Comparison of ENCODE assay signal across 19 mouse cellular contexts in the genomic region with DNA sequence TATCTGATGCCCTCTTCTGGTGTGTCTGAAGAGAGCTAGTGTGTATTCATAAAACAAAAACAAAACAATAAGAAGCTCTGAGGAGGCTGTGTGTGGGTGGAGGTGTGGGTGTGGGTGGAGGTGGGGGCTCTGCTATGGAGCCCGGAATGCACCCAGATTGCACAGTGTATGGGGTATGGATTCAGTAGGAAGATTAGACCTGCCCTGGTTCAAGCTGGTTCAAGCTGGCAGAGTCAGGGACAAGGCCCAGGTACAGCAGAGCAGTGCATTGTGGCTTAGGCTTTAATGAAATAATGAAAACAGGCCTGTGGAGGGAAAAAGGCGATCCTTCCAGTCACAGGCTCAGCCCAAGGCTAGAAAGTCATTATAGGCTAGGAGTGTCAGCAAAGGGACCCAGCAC. TPM values are rescaled to one million over a fixed set of nuclear protein-coding genes. Genes with fewer than 3 reads are reported as not detected.
DNase-seq lines count a peak whose midpoint lies in the region; ATAC-seq lines count a peak whose summit lies in the region.
"Had no signal": no experiment of that assay in that cellular context is flagged by ENCODE, and none has a peak within 500 bp of the region (broad histone marks: within the 10 kb centered on the region; RNA-seq: fewer than 3 reads in every experiment).

No protein-coding gene starts in this region.

- no peaks in the 10 kb centered on the region for H3K27me3 ChIP-seq in kidney, embryonic 15.5 days
- H3K27me3 ChIP-seq in liver, embryonic 13.5 days: no peaks in the 10 kb centered on the region
- peaks cover 6% of the 10 kb centered on the region; the same call in 1 of the 2 replicates for H3K27me3 ChIP-seq in liver, embryonic 12.5 days (replicated peaks)
- H3K27me3 ChIP-seq in embryonic facial prominence, embryonic 10.5 days (replicated peaks; ENCODE audit: low read depth, poor library complexity, severe bottlenecking): peaks cover 27% of the 10 kb centered on the region

- H3K9ac ChIP-seq in kidney, embryonic 15.5 days: no peak overlapping the region
- H3K9ac ChIP-seq in liver, embryonic 13.5 days: no peak overlapping the region
- H3K9ac ChIP-seq in liver, embryonic 12.5 days: no peak overlapping the region
- H3K9ac ChIP-seq: forebrain, postnatal 0 days; heart, embryonic 12.5 days; midbrain, embryonic 13.5 days had no signal

- 65% methylated on average over 2 of the region's 2 CpGs for WGBS in kidney, embryonic 15.5 days
- WGBS in liver, embryonic 13.5 days (ENCODE audit: insufficient replicate concordance): 66% methylated on average over 2 of the region's 2 CpGs
- 67% methylated on average over 2 of the region's 2 CpGs for WGBS in liver, embryonic 12.5 days (ENCODE audit: insufficient replicate concordance)
- 77% methylated on average over 2 of the region's 2 CpGs for WGBS in embryonic facial prominence, embryonic 10.5 days

- no peak; the same call in 1 of the 2 replicates for ATAC-seq in kidney, embryonic 15.5 days (replicated peaks; ENCODE audit: low FRiP score)
- no peak for ATAC-seq in liver, embryonic 13.5 days (ENCODE audit: low read depth)
- ATAC-seq in liver, embryonic 12.5 days: no peak
- ATAC-seq: forebrain, postnatal 0 days; midbrain, embryonic 13.5 days had no signal

- peak overlapping the region; percentile 45 for H3K27ac ChIP-seq in kidney, embryonic 15.5 days
- H3K27ac ChIP-seq in liver, embryonic 13.5 days: peak overlapping the region; percentile 32; the same call in 1 of the 2 replicates
- H3K27ac ChIP-seq in liver, embryonic 12.5 days: no peak overlapping the region
- H3K27ac ChIP-seq in embryonic facial prominence, embryonic 10.5 days (replicated peaks): peak overlapping the region; percentile 54; the same call in 1 of the 2 replicates
- H3K27ac ChIP-seq: layer of hippocampus, adult 2 months; midbrain, embryonic 13.5 days had no signal

- no peak overlapping the region for H3K4me2 ChIP-seq in kidney, embryonic 15.5 days
- H3K4me2 ChIP-seq in liver, embryonic 13.5 days: no peak overlapping the region
- no peak overlapping the region for H3K4me2 ChIP-seq in liver, embryonic 12.5 days
- H3K4me2 ChIP-seq: heart, embryonic 12.5 days; midbrain, embryonic 13.5 days had no signal

- no peaks in the 10 kb centered on the region for H3K9me3 ChIP-seq in kidney, embryonic 15.5 days (replicated peaks)
- no peaks in the 10 kb centered on the region for H3K9me3 ChIP-seq in liver, embryonic 13.5 days (replicated peaks)
- no peaks in the 10 kb centered on the region for H3K9me3 ChIP-seq in liver, embryonic 12.5 days (replicated peaks)
- H3K9me3 ChIP-seq in embryonic facial prominence, embryonic 10.5 days: no peaks in the 10 kb centered on the region
- H3K9me3 ChIP-seq: heart, embryonic 12.5 days; midbrain, embryonic 13.5 days had no signal

- no peak for DNase-seq in kidney, adult 11 months
- no peak for DNase-seq in liver, embryonic 13.5 days
- no peak for DNase-seq in embryonic facial prominence, embryonic 10.5 days (ENCODE audit: low spot score)
- no peak for DNase-seq in lung, postnatal 4 days
- no peak for DNase-seq in right cerebral cortex, adult 18-20 months
- DNase-seq: cerebellum, adult 9-11 months; forebrain, postnatal 0 days; gastrocnemius, postnatal 25 days; heart, adult 18-20 months; lung, adult 2 months; lung, postnatal 14 days; right cerebral cortex, postnatal 25 days; spleen, adult 18-20 months; thymus, postnatal 14 days had no signal

- peaks cover 44% of the 10 kb centered on the region for H3K4me1 ChIP-seq in kidney, embryonic 15.5 days
- H3K4me1 ChIP-seq in liver, embryonic 13.5 days (replicated peaks): peaks cover 29% of the 10 kb centered on the region
- H3K4me1 ChIP-seq in liver, embryonic 12.5 days: peaks cover 17% of the 10 kb centered on the region; the same call in 1 of the 2 replicates
- H3K4me1 ChIP-seq in embryonic facial prominence, embryonic 10.5 days: peaks cover 59% of the 10 kb centered on the region

- H3K36me3 ChIP-seq in kidney, embryonic 15.5 days: no peaks in the 10 kb centered on the region
- no peaks in the 10 kb centered on the region for H3K36me3 ChIP-seq in liver, embryonic 13.5 days
- no peaks in the 10 kb centered on the region for H3K36me3 ChIP-seq in liver, embryonic 12.5 days
- H3K36me3 ChIP-seq in embryonic facial prominence, embryonic 10.5 days (replicated peaks): no peaks in the 10 kb centered on the region
- H3K36me3 ChIP-seq: heart, embryonic 12.5 days; midbrain, embryonic 13.5 days had no signal

- H3K4me3 ChIP-seq in kidney, embryonic 15.5 days (replicated peaks): no peak overlapping the region
- no peak overlapping the region for H3K4me3 ChIP-seq in liver, embryonic 13.5 days (replicated peaks)
- H3K4me3 ChIP-seq in liver, embryonic 12.5 days: no peak overlapping the region
- H3K4me3 ChIP-seq in embryonic facial prominence, embryonic 10.5 days: no peak overlapping the region
- H3K4me3 ChIP-seq: heart, embryonic 12.5 days; layer of hippocampus, adult 2 months; midbrain, embryonic 13.5 days had no signal

RNA-seq across cellular contexts. Expression of a gene that starts 26.5 kb away (rescaled TPM):
- 14.2 and 16.0 TPM in 2 replicates for polyA plus RNA-seq in kidney, embryonic 15.5 days (2015; fragmentation: Nextera tagmentation; extraction: Ambion mirVana)
- polyA plus RNA-seq in liver, embryonic 13.5 days (2015; fragmentation: Nextera tagmentation; extraction: Ambion mirVana): 13.4 and 14.1 TPM in 2 replicates
- 17.1 and 17.3 TPM in 2 replicates for polyA plus RNA-seq in liver, embryonic 12.5 days (2016; fragmentation: Nextera tagmentation; extraction: Ambion mirVana)
- polyA plus RNA-seq in embryonic facial prominence, embryonic 10.5 days (2016; fragmentation: Nextera tagmentation; extraction: Ambion mirVana): 17.6 and 18.7 TPM in 2 replicates
